Mouse (Mus musculus): Measurements from ENCODE around the gene Coa4.

The Coa4 gene

DNA sequence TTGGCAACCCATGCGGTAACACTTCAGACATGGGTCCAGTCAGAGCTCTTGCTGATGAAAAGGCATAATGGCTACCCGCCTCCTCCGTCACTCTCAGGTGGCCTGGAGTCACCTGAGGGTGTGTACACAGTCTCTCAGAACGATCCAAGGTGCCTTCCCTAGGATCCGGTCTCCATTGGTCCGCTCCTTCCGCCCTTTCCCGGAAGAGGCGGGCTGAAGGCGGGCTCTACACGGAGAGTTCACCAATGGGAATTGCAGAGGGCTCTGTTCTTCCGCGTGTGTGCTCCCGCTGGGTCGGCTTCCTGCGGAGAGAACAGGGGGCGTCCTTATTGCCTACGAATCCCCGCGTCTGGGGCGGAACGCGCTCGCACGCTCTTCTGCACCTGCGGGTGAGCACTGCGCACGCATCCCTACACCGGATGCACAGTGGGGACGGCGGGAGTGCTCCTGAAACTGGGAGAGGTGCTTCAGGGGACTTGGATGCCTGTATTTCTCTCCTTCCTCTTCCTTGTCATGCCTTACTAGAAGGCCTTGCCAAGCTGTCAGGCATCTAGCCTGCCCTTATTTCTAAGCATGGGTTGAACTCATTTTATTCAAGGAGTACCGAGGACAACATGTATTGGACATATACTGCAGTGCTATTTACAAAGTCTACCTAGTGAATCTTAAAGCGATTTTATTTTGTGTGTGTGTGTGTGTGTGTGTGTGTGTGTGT is at the start of gene Coa4:
Gene Coa4, plus strand, starts transcription at position 268 of the 715 bp plus-strand sequence.
- in situ Hi-C loops (cut with MboI) = no loop called here

DNA sequence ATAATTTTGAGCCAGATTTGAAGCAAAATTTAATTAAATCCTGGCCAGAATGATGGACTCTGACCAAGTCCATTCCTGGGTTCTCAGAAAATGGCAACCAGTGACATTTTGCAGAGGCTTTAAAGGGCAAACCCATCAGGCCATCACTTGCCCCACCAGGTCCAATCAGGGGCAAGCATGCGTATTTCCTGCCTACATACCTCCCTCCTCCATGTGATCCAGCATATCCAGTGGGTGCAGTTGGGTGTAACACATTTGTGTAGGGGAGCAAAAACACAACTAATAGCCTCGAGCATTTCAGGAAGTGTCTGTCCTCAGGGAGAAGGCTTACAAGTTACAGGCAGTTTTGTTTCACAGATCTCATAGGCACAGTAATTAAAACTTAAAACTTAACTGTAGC is 49.6 kb upstream of the Coa4 start:
- in situ Hi-C loops (cut with MboI) = no loop called here

DNA sequence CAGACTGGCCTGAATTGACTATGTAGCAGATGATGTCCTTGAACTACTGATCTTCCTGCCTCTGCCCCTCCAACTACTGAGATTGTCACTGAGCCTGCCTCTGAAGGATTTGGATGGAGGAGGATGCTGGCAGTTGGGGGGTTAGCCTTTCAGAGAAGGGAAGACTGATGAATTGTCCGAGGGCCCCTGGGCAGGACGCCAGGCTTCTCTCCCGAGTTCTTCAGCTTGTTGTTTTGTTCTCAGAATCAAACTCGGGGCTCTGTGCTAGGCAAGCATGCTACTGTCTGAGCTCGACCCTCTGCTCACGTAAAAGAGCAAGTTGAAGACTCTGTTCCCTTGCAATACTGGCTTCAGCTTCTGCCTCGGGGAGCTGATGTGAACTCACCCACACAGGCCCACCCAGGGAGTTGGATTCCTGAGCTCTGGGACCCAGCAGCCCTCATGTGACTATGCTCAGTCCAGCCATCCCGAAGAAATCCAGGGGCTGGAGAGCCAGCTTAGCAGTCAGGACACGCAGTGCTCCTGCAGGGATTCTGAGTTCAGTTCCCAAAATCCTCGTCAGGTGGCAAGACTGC is 48.3 kb upstream of the Coa4 start:
- in situ Hi-C loops (cut with MboI) = no loop called here

DNA sequence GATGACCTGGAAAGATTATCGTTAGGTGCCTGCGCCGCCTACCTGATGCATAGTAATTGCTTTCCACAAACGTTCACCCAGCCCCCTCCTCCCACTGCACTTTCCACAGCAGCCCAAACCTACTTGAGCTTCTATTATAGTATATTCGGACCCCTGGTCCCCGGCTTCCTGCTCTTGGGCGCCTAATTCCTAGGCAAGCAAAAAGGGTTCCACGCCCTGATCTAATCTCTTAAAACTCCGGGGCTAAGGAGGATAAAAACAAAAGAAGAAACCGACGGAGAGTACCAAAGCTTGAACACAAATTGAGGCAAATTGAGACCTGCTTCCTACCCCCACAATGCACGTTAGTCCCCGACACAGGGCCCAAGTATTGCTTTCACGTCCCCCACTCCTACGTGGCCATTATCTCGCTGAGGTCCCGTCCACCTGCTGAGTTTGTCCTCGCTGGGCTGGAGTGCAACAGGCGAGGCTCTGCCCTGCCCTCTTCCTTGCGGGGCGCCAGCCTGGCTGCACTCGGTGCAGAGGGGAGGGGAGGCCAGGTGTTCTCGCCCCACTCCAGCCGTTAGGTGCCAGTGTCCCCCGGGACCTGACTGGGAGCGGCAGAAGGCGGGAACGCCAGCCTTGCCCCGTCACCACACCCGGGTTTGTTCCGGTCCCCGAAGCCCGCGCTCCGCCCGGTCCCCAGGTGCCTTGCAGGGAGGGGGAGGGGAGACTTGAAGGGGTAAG is 44.3 kb upstream of the Coa4 start:
- in situ Hi-C loops (cut with MboI) = no loop called here

DNA sequence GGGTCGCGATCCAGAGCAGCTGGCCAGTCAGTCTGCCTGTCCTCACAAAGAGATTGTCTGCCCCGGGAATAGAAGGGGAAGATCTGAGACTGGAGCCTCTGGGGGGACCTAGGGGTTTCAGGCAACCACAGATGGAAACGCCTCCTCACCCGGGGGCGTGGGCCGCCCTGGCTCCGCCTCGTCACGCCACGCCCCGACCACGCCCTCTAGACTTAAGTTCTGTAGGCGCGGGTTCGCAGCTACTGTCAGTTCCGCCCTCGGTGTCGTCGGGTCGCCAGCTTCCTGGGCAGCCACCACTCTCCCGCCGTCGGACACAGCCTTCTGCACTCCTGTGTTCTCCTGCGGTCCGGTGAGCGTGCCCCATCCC is 43.8 kb upstream of the Coa4 start, which contains the start of gene Ucp2:
Gene Ucp2, plus strand, starts transcription at position 221 of the 367 bp plus-strand sequence.
- in situ Hi-C loops (cut with MboI) = no loop called here

DNA sequence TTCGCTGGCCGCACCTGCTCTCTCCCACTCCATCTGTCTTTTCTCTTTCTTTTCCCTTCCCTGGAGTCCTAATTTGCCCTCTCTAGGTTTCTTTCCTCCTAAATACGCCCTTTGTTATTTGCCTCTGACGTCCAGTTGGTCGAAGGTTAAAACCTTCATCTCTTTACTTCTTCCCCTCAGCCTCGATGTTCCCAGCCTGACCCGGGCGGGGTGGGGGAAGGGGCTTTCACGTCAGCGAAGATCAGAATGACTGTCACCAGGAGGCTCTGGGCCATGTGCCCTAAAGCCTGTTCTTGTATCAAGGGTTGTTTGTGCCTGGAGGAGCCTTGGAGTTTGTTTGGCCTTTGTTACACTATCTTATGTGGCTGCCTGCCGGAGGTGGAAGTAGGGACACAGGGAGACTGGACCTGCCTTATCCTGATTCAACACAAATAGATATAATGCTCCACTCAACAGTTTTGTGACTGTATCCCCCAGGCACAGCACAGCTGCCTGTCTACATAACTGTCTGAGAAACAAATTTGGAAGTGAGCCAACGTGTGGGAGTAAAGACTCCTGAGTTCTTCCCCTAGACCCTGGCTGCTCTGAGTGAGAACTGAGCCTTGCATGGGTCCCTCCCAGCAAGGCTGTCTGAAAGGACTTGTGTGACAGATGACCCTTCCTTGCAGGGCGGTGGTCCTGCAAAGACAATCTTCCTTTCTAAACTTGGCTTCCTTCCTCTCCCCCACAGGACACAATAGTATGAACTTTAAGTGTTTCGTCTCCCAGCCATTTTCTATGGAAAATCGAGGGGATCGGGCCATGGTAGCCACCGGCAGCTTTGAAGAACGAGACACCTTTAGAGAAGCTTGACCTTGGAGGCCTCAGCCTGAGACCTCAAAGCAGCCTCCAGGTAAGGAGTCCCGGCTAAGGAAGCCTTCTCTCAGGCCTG is 43.1 kb upstream of the Coa4 start:
- in situ Hi-C loops (cut with MboI) = no loop called here

DNA sequence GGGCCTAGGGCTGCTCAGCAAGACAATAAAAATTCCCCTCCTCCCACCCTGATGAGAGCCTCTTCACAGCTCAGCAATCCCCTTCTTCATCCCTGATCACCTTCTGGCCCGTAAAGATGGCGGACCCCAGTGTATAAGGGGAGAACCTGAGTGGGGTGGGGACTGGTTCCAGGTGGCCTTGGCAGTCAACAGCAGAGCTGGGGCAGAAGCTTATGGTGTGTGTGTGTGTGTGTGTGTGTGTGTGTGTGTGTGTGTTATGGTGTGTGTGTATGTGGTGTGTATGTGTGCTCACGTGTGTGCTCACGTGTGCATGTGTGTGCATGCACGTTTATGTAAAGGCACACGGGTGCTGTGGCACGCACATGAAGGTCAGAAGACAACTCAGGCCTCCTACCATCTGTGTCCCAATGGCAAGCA is 42.4 kb upstream of the Coa4 start:
- in situ Hi-C loops (cut with MboI) = no loop called here

DNA sequence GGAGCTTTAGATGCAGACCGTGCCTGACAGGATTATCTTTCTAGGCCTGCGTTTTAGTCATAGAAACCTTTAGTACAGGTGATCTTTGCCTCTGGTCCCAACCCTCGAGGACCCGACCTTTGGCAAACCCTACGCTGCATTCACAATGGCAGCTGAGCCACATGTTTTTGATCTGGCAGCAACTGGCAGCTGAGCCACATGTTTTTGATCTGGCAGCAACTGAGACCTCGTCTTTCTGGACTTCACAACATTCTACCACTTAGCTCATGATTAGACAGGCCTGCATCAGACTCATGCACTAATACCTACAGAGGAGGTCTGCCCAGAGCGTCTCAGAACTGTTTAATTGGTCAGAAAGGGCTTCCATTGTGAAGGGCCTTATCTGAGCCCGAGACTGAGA is 41.8 kb upstream of the Coa4 start:
- in situ Hi-C loops (cut with MboI) = no loop called here

DNA sequence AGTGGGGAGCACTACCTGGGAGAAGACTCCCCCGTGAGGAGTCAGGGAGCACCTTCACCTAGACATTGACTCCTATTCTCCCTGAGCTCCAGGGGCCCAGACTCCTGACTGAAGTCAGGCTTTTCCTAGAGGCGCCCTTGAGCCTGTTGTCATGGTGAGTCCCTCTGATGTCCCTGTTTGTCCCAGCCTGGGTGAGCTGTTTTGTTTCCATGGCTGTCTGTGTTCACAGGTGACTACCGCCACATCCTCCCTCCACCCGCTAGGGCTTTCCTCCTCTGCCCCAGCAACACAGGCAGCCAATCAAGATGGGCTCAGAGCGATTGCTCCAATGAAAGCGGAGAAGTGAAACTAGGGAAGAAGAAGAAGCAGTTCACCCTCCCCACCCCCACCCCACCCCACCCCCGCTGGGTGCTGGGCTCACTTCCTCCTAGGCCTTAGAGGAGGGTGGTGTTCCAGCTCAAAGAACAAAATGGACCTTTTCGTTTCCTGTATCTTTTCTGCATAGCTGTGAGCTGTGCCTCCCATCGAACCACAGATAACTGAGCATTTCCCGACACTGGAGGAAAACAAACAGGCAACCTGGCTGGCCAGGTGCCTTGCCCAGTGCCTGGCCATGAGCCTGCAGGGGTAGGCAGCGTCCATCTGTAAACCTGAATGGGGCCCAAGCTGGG is 41.2 kb upstream of the Coa4 start:
- in situ Hi-C loops (cut with MboI) = no loop called here

DNA sequence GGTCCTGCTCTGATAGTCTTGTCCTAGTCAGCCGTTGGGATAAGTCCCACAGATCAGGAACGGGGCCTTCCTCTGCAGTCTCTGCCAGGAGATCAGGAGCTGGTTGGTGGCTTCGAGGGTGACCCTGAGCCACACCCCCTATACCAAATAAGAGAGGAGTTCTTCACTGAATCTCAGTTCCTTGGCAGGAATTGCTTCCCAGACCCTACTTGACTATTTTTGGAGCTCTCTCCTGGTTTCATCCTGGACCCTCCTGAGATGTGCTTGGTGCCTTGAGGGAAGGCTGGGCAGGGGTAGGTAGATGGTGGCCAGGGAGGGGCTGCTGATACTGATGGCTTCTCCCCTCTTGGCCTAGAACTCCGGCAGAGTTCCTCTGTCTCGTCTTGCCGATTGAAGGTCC is 40.5 kb upstream of the Coa4 start:
- in situ Hi-C loops (cut with MboI) = no loop called here

DNA sequence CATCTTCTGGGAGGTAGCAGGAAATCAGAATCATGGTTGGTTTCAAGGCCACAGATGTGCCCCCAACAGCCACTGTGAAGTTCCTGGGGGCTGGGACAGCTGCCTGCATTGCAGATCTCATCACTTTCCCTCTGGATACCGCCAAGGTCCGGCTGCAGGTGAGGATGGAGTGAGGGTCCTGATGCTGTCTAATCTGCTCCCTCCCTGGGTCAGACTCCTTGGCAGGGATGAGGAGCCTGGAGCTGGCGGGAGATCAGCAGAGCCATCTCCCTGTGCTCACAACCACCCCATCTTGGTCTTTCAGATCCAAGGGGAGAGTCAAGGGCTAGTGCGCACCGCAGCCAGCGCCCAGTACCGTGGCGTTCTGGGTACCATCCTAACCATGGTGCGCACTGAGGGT is 40.1 kb upstream of the Coa4 start:
- in situ Hi-C loops (cut with MboI) = no loop called here

DNA sequence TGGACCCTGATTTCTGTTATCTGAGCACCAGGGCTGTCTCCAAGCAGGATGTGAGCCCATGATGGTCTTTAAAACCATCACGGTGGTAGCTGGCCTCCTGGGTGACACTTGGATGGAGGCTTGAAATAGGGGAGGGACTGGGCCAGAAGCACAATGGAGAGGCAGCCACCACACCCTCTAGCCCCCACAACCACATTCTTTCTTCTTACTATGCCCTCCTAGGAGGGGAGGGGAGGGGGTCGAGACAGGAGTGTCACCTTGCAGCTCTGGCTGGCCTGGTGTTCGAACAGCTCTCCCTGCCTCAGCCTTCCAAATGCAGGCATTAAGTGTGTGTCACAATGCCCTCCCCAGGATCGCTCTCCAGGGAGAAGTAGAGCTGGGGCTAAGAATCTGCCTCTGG is 39.5 kb upstream of the Coa4 start:
- in situ Hi-C loops (cut with MboI) = no loop called here

DNA sequence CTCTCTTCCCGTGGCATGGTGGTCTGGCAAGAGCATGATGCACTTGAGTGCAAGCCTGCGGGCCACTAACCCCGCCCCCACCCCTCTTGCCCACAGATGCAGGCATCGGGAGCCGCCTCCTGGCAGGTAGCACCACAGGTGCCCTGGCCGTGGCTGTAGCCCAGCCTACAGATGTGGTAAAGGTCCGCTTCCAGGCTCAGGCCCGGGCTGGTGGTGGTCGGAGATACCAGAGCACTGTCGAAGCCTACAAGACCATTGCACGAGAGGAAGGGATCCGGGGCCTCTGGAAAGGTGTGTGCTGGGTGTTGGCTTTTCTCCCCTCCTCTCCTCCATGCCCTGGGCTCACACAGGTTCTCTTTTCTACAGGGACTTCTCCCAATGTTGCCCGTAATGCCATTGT is 38.9 kb upstream of the Coa4 start:
- in situ Hi-C loops (cut with MboI) = no loop called here

DNA sequence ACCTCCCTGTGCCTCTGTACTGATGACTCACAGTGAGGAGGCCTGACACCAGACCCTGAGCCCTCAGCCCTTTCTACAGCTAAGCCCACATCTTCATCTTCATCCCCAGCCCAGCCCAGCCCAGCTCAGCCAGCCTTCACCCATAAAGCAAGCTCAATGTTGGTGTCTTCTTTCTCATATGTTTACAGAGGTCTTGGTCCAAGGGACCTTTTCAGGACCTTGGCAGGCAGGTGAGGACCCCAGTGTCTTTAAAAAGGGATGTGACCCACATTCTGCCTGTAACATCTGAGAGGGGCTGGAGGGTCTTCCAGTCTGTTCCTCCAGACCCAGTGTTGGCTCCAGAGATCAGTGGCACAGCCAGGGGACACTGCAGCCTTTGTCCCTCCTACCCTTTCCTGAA is 37.4 kb upstream of the Coa4 start:
- in situ Hi-C loops (cut with MboI) = no loop called here

DNA sequence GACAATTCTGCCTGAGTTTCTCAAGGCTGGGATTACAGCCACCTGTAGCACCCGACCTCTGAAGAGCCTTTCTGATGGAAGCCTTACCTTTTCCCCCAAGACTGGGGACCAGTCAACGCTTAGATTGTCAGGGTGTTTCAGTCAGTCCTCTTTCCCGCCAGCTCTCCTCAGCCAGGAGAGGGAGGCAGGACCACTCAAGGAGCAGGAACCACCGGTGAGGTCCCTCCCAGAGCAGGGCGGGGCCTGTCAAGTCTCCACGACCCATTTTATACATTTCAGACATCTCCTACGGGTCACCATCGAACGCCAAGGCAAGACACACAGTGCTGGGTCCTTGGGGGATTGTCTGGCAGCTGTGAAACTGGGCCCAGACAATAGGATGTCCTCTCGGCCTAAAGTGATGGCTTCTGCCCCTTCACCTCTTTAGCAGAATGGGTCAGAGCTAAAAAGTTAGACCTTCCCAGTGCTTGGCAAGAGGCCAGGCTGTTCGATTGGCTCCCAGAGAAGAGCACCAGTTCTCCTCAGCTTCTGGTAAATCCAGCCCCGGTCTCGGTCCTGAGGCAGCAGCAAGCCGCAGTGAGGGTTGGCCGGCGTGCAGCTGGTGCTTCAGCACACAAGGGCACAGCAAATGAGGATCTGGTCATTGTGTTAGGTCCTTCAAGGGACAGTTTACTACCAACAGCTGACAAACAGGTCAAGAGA is 36.4 kb upstream of the Coa4 start:
- in situ Hi-C loops (cut with MboI) = no loop called here

DNA sequence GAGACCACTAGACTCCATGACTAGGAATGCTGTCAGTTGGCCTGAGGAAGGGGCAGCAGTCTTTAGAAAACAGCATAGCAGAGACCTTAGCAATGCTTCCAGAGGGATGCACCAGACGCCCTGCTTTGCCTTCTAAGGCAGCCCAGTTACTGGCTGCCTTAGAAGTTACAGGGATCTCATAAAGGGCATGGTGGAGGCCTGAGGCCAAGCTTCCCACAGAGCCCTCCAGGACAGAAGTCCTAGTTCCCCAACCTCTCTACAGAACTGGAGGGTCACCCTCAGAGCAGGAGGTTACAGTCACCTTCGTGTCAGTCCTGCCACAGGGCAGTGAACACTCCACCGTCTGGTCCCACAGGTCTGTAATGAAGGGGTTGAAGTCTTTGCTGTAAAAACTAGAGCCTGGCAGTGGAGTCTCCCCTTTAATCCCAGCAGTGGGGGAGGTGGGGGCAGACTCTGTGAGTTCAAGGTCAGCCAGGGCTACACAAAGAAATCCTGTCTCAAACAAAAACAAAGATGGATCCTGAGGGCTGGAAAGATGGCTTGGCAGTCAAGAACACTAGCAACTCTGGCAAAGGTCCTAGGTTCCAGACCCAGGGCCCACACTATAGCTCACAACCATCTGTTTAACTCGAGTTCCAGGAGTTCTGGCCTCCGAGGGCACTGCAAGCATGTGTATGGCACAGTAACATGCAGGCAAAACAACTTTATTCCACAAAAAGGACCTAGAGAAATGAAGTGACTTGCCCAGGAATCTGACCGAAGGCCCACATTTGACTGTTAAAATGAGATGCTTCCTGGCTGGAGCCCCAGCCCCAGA is 35.6 kb upstream of the Coa4 start:
- in situ Hi-C loops (cut with MboI) = no loop called here

DNA sequence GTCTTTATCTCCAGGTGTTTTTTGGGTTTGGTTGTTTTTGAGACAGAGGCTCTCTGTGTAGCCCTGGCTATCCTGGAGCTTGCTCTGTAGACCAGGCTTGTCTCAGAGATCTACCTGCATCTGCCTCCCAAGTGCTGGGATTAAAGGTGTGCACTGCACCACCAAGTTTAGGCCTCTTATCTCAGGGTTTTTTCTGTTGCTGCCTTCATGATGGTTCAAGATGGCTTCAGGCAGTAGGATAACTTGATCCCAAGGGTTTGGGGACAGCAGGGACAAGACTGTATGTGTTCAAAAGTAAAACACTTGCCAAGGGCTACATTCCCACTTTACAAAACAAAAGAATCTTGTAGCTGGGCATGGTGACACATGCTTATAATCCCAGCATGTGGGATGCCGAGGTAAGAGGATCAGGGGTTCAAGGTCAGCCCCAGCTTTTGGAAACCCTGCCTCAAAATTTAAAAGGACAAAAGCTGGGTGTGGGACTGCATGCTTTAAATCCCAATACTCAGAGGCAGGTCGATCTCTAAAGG is 35.0 kb upstream of the Coa4 start:
- in situ Hi-C loops (cut with MboI) = no loop called here

DNA sequence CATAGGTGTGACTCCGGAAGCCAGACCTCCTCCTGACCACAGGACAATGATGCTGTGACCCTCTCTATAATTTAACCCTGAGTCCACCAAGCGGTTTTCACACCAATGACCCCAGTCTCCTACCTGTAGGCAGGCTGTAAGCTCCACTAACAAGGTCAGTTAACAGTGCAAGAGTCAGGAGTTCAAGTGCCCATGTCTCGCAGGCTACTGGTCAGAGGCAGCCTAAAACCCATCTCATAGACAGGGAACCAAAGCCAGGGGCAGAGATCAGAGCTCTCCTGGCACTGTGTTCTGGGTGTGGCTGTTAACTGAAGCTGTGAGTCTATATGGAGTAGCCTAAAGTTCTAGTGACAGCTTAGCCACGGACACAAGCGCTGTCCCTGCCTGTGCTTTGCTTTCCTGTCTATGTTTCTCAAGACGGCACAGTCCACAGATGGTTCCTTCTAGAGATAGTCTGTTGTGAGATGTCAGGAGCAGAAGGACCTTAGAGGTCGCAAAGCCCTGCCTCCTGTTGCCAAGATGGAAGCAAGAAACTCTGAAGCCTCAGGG is 34.4 kb upstream of the Coa4 start:
- in situ Hi-C loops (cut with MboI) = no loop called here

DNA sequence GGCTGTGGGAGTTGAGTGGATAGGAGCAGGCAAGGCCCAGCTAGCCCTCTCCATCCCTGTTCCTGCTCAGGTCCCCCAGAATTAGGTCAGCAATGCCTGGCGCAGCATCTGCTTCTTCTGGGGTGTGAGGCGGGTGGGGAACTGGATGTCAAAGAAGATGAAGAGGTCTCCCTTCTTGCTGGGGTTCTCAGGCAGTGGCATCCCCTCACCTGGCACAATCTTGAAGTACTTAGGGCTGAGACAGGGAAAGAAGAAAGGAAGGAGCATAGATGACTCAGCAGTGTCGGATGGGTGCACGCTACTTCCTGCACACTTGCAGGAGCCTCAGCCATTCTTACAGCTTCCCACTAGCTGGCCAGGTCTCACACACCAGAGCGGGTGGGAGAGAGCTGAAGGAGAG is 33.8 kb upstream of the Coa4 start:
- in situ Hi-C loops (cut with MboI) = no loop called here

All from mature B cell (primary cell).